Mouse (Mus musculus) naive thymus-derived CD4-positive, alpha-beta T cell, adult 2 months (primary cell): ENCODE data around the gene Dok1.

ENCODE experiments used
- DNase-seq: peaks from one replicate; pipeline ENCODE4 v3.0.0-alpha.2; 2011; ENCODE audit warnings: low read depth

The Dok1 gene

DNA sequence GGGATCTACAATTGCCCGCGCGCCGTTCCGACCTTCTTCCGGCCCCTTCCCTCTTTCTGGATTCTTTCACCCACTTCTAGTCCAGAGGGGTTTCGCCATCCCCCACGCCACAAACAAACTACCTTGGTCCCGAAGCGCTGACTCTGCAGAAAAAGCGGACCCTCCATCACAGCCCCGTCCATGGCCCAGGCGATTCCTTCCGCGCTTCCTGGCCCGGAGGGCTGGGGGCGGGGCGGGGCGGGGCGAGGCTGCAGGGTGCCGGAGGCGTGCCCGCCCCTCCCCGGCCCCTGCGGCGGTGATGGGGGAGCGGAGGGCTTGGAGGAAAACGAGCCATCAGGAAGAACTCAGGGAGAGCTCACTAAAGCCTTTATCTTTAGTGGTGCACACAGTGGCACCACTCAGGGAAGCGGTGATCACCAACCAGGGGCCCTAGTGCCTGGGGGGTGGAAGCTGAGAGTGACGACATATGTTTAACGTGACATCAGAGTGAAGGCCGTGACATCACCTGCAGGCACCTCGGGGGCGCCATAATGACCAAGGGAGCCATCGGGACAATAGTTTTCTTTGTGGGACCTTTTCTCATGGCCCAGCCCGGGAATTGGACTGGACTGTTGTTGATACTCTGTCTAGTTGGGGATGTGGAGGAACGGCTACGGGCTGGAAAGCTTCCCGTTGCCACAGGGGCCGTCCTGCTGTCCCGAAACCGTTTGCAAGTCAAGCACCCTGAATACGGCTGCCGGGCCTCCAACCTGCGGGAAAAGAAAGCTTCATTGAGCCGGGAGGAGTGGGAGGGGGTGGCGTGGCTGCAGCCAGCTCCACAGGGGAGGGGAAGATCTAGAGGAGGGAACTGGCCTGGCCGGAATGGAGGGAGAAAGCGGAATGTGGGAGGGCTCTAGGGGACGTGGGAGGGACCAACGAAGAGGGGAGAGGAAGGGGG, at the start of gene Dok1, which contains the start of gene Loxl3:
Gene Dok1, minus strand, starts transcription at position 223 of the 937 bp plus-strand sequence.
Gene Loxl3, plus strand, starts transcription at position 925 of the 937 bp plus-strand sequence.
- peak; percentile 77 for DNase-seq

DNA sequence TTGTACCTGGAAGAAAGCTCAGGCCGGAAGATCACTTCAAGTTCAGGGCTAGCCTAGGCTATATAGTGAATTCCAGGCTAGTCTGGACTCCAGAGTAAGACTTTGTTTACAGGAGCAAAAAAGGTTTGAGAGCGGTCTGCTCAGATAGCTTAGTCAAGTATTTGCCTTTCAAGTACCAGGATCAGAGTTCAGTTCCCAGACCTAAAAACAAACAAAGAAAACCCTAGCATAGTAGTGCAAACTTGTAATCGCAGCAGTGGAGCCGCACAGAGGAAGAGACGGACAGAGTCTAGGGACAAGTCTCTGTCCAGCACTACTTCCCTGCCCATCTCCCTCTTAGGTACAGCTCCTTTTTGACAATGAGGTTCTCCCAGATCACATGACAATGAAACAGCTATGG, 46.9 kb upstream of the Dok1 start:
- no peak for DNase-seq

DNA sequence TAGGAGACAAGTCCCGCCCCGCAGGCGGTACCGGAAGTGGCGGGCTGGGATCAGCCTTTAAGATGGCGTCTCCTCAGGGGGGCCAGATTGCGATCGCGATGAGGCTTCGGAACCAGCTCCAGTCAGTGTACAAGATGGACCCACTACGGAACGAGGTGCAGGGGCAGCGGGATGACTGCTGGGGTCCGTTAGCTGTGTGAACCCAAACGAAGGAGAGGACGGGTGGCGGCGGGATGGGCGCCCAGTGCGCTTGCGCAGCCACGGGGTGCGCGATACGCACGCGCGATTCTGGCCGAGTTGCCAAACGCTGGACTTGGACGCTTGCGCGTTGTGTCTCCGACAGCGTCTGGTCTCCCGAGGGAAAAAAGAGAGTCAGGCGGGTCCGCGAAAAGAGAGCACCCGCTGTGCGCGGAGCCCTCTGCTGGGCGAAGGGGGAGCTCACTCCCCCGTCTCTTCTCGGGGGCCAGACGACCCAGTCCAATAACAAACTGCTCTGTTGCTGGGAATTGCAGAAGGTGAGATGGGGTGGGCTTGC, 45.1 kb upstream of the Dok1 start:
- peak; percentile 100 for DNase-seq

DNA sequence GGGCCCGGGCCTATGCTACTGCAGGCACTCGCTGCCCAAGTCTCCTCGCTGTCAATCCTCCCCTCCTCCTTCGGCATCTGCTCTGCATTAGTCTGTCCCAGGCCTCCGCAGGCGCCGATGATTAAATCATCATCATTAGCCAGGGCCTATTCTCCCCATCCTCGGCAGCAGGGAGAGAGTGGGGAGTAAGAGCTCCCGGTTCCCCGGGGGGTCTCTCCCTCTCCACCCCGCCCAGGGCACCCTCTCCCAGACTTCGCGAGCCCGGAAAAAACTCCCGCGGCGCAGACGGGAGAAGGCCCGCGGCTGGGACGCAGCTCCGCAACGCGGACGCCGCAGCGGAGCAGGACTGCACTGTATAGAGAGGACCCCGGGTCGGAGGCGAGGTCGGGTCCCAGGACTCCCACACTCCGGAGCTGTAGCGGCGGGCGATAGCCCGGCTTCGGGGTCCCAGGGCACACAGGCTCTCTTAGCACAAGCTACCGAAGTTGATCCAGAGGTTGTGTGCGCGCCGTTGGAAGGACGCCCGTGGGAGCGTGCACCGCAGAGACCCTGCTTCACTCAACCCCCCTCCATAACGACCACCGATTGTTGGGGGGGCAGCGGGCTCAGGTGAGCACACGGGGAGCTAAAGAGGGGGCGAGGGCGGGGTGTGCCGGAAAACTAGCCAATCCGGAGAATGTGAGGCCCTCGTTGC, 44.5 kb upstream of the Dok1 start, which contains the start of gene Pcgf1:
Gene Pcgf1, plus strand, starts transcription at position 240 of the 694 bp plus-strand sequence.
- peak; percentile 56 for DNase-seq

DNA sequence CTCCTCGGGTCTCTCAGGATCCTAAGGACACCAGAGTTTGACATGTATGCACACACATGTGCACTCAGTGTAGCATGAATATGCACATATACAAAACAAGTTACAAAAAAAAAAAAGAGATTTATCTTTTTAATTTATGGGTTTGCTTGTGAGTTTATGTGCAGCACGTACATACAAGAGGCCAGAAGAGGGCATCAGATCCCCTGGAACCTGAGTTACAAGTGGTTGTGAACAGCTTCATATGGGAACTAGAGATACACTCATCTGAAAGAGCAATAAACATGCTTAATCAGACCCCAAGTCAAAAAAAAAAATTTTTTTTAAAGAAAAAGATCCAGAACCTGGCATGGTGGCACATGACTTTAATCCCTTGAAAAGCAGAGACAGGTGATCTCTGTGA, 41.7 kb upstream of the Dok1 start:
- DNase-seq: peak; percentile 77

DNA sequence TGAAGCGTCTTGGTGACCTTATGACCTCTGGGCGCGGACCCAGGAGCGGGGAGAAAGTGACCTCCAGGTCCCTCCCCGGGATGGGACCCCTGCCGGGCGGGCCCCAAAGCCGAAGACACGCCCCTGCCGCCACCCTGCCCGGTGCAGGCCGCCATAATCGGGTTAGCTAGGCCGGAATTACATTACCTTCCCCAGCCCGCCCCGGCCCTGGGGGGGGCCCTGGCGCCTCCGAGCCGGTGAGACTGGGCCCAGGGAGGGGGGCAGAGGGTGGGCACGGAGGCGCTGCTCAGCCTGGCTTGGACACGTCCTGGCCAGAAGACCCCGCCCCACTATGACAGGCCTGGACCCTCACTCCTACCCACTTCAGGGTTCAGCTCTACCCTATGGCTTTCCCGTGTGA, 37.9 kb upstream of the Dok1 start:
- no peak for DNase-seq

DNA sequence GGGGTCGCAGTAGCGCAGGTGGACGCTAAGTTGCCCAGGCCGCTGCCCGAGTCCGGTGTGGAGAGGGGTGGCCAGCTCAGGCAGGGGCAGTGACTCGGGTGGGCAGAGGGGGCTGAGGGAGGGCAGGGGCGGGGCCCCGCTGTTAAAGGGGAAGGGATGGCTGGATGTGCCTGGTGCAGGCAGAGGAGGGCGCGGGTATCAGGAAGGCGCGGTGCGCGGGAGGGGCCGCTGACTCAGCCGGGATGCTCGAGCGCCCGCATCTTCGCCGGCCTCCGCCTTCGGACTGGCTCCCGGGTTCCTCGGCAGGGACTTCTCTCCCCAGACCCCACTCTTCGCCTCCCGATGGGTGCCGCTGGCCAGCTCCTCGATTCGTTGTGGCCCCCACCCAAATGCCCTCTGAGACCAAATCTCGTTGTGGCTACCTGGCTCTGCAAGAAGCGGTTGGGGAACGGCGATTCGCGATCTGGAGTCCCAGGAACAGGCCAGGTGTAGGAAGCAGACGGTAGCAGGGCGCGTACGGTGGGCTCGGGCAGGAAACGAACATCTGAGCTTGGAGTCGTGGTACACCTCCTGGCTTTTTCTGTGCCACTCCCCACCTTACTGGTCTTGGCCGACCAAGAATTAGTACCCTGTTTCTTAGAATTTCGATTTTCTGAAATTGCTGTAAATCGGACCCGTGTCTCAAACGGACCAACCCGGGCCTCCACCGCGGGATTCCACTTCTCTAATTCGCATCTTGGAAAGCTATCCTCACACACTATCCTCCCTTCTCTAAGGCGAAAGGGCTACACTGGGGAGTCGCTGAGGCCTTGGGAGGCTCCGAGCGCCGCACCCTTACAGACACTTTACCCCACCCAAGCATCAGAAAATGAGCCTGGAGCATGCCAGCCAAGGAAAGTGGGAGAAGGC, 37.3 kb upstream of the Dok1 start:
- DNase-seq: peak; percentile 62

DNA sequence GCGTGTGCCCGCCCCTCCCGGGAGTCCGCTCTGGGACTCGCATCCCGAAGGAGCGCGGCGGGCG, 36.8 kb upstream of the Dok1 start, which contains the start of gene Tlx2:
Gene Tlx2, minus strand, starts transcription at position 47 of the 64 bp plus-strand sequence.
- DNase-seq: no peak

DNA sequence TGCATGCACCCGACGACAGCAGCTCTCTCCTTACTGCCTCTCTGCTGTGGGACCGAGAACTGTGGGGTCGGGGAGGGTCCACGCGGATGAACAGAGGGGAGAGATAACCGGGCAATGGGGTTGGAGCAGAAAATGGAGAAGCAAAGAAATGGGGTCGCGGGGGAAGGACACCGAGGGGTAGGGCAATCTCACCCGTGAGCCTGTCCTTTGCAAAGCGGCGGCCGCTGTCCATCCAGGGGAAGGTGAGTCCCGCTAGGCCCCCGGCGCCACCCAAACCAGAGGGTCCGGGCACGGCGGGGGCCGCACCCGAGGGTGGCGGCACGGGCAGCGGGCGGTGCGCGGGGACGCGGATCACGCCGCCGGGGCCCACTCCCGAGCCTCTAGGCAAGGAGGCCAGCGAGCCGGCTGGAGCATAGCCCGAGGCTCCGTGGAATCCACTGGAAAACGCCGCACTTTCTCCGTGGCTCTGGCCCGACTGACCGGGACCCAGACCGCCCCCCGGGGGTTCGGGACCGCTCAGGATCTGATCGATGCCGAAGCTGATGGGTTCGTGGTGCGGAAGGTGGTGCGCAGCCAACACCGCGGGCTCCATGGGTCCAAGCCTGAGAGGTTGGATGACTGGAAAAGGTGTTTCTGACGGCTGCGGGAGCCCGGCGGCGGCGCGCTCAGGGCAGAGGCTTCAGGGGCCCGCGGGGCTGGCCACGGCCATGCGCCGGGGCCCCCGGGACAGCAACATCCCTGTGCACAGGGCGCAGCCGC, 36.4 kb upstream of the Dok1 start:
- no peak for DNase-seq

DNA sequence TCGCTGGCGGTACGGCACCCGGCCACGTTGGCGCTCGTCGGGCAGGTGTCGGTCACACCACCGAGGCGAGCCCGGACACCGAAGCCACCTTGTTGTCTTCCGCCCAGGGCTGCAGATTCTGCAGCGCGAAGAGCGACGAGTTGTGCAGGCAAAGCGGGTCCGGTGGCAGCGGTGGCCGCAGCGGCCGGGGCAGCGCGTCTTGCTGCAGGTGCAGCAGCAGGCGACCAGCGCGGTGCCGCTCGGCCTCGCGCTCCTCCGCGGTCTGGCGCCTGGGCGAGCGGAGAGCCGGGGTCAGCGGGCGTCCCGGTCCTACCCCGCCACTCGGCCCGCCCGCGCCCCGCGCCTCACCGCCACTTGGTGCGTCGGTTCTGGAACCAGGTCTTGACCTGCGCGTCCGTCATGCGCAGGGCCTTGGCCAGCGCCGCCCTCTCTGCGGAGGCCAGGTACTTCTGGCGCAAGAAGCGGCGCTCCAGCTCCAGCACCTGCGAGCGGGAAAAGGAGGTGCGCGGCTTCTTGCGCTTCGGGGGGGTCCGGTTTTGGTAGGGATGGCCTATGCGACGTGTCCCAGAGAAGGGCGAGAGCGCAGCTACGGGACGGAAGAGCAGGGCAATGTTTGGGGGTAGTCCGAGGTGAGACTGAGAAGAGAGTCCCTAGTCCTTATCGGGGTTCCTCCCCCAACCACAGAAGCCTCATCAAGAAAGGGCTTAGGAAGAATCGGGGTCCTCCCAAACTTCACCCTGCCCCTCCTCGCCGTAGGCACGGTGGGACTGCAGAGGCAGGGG, 35.6 kb upstream of the Dok1 start:
- no peak for DNase-seq

DNA sequence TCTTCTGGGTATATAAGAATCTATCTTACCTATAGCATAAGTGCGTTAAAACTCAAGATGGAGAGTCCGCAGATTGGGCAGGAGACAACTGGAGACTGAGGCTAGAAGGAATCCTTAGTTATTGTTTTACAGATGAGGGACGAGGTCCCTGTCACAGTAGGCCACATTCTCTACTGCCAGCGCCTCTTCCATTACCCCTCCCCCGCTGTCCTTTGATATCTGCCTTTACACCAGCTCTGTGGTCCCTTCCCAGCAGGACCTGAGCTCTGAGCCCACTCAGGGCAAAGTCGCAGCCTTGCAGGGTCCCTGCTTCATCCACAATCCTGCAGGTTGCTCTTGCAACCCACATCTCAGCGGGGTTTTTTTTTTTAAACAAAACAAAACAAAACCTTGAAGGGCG, 35.0 kb upstream of the Dok1 start:
- DNase-seq: no peak

DNA sequence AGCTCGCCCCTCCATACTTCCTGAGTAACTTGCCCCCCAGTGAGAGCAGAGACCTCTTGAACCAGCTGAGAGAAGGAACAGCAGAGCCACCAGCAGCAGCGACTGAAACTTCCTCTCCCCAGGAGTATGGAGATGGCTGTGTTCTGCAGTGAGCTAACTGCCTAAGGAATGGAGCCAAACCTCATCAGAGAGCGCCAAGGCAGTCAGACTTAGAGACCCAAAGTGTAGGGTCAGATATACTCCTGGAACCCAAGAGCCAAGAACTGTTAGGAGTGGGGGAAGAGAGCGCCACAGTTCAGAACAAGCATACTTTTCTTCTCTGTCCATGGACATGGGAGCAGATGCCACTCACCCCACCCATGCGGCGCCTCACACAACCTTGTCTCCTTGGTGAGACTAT, 33.2 kb upstream of the Dok1 start:
- no peak for DNase-seq

DNA sequence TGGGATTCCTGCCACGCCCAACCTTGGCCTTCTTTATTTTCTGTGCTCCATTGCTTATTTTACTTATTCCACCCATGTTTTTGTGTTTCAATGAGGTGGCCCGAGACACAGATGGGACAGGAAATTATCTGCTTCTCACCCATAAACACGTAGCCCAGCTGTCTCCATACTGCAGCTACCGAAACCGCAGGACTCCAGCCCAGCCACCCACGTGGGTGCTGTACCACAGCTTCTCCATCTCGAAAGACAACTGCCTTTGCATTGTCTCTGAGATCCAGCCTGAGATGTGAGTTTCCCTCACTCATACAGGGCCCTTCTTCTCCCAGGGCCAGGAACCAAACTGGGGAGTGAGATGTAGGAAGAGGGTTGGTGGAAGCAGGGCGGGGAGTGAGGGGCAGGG, 32.7 kb upstream of the Dok1 start:
- DNase-seq: no peak

DNA sequence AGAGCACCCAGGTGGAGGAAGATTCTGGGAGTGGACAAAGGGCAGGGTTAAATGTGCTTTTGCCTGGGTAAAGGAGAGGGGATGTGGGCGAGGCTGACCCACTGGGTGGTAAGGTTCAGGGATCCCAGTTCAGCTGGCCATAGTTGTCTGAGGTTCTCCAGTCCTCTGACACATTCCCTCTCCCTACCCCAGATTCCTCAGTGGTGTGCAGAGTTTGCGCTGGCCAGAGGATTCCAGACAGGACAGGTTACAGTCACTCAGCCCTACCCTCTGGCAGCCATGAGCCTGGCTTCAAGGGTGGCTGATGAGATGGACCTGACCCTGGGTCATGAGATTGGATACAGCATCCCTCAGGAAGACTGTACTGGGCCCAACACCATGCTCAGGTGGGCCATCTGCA, 25.5 kb upstream of the Dok1 start:
- DNase-seq: no peak

DNA sequence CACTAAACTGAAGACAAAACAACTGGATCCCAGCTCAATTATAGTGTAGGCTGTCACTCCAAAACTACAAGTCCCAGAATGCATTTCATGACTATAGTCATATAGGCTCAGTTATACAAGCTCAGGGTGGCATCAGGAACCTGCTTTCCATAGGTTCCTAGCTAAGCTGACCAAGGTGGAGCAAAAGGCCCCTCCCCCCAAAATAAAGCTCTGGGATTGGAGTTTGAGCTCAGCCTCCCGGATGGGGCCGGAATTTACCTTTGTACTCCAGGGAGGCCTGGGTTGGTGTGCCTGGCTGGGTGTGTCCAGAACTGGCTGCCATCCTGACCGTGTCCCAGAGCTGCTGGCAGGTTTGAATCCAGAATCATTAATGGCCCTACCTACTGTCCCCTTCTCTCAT, 24.5 kb upstream of the Dok1 start, which contains the start of gene Dqx1:
Gene Dqx1, plus strand, starts transcription at position 55 of the 400 bp plus-strand sequence.
- DNase-seq: no peak

DNA sequence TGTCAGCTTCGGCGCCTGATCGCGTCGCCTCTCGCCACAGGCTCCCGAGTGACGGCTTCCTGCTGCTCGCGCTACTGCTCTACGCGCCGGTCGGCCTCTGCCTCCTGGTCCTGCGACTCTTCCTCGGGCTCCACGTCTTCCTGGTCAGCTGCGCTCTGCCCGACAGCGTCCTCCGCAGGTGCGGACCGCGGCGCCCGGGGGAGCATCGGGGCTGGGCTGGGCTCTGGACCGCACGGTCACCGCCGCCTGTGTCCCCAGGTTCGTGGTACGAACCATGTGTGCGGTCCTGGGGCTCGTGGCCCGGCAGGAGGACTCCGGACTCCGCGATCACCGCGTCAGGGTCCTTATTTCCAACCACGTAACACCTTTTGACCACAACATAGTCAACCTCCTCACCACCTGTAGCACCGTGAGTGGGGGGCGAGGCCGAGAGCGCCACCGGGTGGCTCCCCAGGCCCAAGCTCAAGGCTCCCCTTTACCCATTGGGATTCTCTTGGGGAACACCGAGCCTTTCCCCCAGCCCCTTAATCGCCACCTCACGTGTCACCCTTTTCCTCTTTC, 21.7 kb upstream of the Dok1 start, which contains the start of gene Htra2:
Gene Htra2, minus strand, starts transcription at position 403 of the 561 bp plus-strand sequence.
- DNase-seq: no peak

DNA sequence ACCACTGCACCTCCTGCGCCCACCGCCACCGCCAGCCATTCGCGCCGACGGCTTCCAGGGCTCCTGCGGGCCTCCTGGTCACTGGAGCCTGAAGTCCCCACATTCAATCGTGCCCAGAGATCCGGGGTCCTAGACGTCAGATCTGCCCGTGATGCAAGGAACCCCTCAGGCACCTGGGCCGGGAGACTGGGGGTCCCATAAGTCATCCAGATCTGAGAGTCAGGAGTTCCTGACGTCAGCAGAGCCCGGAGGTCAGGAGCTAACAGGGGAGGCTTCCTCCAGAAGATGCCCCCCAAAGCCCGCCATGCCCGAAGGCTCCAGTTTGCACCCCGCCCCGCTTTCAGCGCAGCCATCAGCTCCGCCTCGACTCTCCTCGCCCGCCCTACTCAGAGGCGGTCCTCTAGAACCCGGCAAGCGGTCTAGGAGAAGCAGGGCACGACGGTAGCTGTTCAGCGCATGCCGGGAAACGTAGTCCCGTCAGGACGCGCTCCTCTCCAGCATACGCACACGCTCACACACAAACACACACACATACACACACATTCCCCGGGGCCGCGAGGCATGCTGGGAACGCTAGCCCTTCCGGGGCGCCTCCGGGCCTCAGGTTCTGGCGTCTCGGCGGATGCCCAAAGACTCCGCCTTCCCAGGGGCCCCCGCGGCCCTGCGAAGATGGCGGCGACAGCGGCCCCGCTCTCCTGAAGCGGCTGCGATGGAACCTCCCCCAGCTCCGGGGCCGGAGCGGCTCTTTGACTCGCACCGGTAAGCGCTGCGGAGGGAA, 21.0 kb upstream of the Dok1 start, which contains the start of gene Aup1:
Gene Aup1, plus strand, starts transcription at position 448 of the 778 bp plus-strand sequence.
- DNase-seq: peak; percentile 98

DNA sequence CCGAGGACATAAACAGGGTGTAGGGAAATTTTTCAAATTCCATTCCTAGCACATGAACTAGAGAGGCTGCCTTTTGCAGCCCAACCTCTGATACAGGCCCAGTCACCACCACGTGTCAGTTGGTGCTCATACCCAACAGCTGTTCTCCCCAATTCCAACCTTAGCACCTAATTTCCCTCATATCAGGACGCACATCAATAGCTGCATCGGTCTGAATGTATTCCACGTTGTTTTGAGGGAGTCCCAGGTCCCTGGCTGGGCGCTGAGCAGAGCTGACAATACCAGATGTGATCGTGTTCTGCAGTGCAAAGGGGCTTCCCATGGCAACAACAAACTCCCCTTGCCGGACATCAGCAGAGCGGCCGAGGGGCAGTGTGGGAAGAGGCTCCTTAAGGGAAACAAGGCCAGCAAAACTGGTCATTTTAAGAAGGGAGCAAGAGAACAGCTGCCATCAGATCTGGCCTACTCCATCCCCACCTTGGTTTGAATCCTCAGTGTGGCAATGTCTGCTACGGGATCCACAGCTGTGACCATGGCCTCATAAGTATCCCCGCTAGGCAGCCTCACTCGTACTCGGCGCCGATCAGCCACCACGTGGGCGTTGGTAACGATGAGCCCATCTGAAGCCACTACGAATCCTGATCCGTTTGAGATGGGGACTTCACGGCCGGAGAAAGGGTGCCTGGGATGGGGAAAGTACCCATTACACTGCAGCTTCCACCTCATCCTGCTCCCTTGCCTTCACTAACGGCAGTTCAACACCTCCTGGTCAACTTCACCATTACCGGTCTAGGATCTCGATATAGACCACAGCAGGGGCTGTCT, 20.1 kb upstream of the Dok1 start:
- peak; percentile 69 for DNase-seq
